Mouse (Mus musculus): ENCODE results near the gene Pqbp1.

GRCm38 (mm10) chrX:7864551-7864950 is 34.5 kb downstream of the Pqbp1 start:
- no peak for TF ChIP-seq MAFK (IDR thresholded peaks at IDR 0.05; ENCODE audit: insufficient read depth, low read depth, low read length)
- no peak for TF ChIP-seq CHD2 (IDR thresholded peaks at IDR 0.05; ENCODE audit: low read depth, low read length)
- TF ChIP-seq ZNF384 (IDR thresholded peaks at IDR 0.05; ENCODE audit: low read depth, low read length) = no peak
